Mouse (Mus musculus) lung, embryonic 16.5 days (tissue): ENCODE measurements at regions not wholly inside any gene's neighbourhood (a gene's known extent, or its start where the extent isn't known, plus 50 kb on each side); places are given as distances from the start of the nearest gene placed in this dataset.

Source experiments
- ATAC-seq: fragments of 200-750 bp; cut with Nextera tagmentation; 2 replicates; pipeline ENCODE4 v1.8.0; 2017; ENCODE audit warnings: low read depth, mild to moderate bottlenecking, moderate library complexity
- H3K27ac ChIP-seq: fragments of 300-500 bp; sonication (generic); 2 replicates; pipeline ENCODE4 v1.5.1; 2014; ENCODE audit warnings: mild to moderate bottlenecking, control low read depth, low read length
- H3K27me3 ChIP-seq: fragments of 300-500 bp; sonication (generic); 2 replicates; pipeline ENCODE4 v1.6.1; 2014; ENCODE audit warnings: low read depth, low read length, mixed read lengths; ENCODE audit not compliant: control insufficient read depth, insufficient read depth
- H3K36me3 ChIP-seq: fragments of 300-500 bp; sonication (generic); 2 replicates; pipeline ENCODE4 v1.6.1; 2014; ENCODE audit warnings: low read length; ENCODE audit not compliant: control insufficient read depth, insufficient read depth
- H3K4me1 ChIP-seq: fragments of 300-500 bp; sonication (generic); replicated peaks from 2 replicates; pipeline ENCODE4 v1.6.1; 2014; ENCODE audit warnings: low read length, mixed read lengths; ENCODE audit not compliant: control insufficient read depth, insufficient read depth
- H3K4me2 ChIP-seq: fragments of 300-500 bp; sonication (generic); 2 replicates; pipeline ENCODE4 v1.6.1; 2014; ENCODE audit warnings: low read depth, low read length, control low read depth
- H3K4me3 ChIP-seq: fragments of 300-500 bp; sonication (generic); 2 replicates; pipeline ENCODE4 v1.5.1; 2014; ENCODE audit warnings: mild to moderate bottlenecking, low read length, control low read depth
- H3K9ac ChIP-seq: fragments of 300-500 bp; sonication (generic); 2 replicates; pipeline ENCODE4 v1.6.1; 2014; ENCODE audit warnings: low read length, control low read depth
- H3K9me3 ChIP-seq: fragments of 300-500 bp; sonication (generic); 2 replicates; pipeline ENCODE4 v1.6.1; 2016; ENCODE audit warnings: low read length; ENCODE audit not compliant: control insufficient read depth
- WGBS: fragments of 180-500 bp; shearing (Covaris S2); extraction: QIAGEN DNeasy Blood & Tissue Kit; methylation state at CpG from one replicate; pipeline ENCODE4 v1.1.7; 2014; 5-methylcytosine and 5-hydroxymethylcytosine counted together

DNA sequence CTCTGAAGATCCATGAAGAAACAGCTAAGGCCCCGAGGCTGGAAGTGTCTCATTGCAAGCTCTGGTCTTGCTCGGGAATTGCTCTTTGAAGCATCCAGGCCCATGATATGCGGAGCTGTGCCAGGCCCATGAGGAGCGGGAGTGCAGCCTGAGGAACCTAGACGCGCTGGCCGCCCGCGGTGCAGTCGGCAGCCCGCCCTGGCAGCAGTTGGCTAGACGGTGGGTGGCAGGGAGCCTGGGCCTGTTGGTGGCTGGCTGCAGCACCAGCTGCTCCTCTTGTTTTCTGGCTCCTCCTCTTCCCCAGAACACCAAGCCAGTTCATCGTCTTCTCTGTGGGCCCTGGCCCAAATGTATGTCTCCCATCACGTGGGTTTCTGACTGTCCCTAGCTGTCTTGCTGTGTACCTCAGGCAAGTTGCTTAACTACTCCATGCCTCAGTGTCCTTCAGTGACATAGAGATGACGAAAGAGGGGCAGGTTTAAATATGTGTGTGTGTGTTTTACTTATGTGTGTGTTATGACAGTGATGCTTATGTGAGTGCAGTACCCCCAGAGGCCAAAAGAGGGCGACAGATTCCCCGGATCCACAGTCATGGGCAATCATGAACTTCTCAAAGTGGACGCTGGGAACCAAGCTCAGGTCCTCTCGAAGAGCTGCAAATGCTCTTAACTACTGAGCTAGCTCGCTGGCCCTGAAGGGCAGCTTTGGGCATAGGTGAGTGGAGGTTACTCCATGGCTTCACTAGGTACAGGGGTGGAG is 57.3 kb upstream of the Eln start:
- no peak overlapping the region for H3K4me3 ChIP-seq
- H3K9me3 ChIP-seq, result peaks cover 7% of the 10 kb centered on the region
- no peak overlapping the region for H3K4me2 ChIP-seq
- H3K27ac ChIP-seq, result no peak overlapping the region
- no peak overlapping the region for H3K9ac ChIP-seq
- 87% methylated on average over 20 of the region's 20 CpGs for WGBS
- no peaks in the 10 kb centered on the region for H3K27me3 ChIP-seq
- no peaks in the 10 kb centered on the region for H3K36me3 ChIP-seq
- H3K4me1 ChIP-seq, result no peaks in the 10 kb centered on the region
- ATAC-seq, result no peak

DNA sequence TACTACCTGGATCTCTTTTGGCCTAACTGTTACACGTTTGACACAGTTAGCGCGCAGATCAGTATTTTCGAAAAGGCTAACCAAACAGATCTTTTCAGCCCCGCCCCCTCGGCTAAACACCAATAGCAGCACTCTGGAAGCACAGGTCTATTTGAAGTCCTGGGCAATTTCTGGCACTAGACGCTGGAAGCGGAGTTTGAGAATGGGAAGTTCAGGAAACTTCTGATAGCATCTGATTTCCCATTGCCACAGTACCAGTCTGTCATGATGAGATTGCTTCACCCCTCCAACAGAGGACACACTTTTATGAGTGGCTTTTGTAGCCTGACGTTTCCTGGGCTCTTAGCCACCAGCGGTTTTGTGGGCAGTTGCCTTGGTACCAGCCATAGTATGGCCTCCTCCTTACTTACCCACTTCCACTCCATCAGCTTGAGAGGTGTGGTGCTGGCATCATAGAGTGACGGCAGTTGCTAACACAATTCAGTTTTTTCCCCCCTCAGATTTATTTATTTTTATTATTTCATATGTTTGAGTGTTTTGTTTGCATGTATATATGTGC is 55.1 kb upstream of the Eln start:
- Histone ChIP-seq H3K4me3 (no peak overlapping the region), H3K4me2 (no peak overlapping the region), H3K4me1 (peaks cover 4% of the 10 kb centered on the region), H3K36me3 (no peaks in the 10 kb centered on the region), H3K9me3 (peaks cover 7% of the 10 kb centered on the region), H3K27me3 (no peaks in the 10 kb centered on the region), H3K9ac (no peak overlapping the region), H3K27ac (no peak overlapping the region)
- ATAC-seq, result no peak
- 73% methylated on average over 11 of the region's 11 CpGs for WGBS

DNA sequence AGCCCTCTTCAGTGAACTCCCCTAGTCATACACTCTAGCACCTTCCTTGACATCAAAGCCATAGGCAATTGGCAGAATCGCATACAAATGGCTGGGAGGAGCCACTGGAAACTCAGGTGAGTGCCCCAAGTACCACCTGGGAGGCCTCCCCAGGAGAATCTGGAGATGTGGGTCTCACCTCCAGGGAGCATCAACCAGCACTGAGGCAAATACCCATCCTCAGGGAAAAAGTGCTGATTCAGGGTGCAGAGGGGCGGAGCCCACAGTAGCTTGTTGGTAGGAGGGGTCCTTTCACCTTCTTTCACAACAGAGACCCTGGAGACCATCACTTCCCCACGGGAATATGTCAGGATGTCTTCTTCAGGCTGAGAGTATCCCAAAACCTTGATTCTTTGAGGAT is 53.4 kb upstream of the Eln start:
- H3K4me1 ChIP-seq, result peaks cover 4% of the 10 kb centered on the region
- no peak overlapping the region for H3K4me2 ChIP-seq
- no peak for ATAC-seq
- no peaks in the 10 kb centered on the region for H3K36me3 ChIP-seq
- 81% methylated on average over 3 of the region's 3 CpGs for WGBS
- H3K4me3 ChIP-seq, result no peak overlapping the region
- H3K9ac ChIP-seq, result no peak overlapping the region
- H3K27me3 ChIP-seq, result no peaks in the 10 kb centered on the region
- peaks cover 7% of the 10 kb centered on the region for H3K9me3 ChIP-seq
- H3K27ac ChIP-seq, result no peak overlapping the region

DNA sequence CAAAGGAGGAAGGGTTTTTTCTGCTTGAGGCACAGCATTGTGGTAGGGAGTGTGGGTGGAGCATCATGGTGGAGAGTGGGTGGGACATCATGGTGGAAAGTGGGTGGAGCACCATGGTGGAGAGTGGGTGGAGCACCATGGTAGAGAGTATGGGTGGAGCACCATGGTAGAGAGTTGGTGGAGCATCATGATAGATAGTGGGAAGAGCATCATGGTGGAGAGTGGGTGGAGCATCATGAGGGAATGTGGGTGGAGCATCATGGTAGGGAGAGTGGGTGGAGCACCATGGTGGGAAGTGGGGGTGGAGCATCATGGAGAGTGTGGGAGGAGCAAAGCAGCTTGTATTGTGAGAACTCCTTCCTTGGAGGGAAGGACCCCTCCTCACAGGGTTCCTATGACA is 52.8 kb upstream of the Eln start:
- Histone ChIP-seq H3K27me3 (no peaks in the 10 kb centered on the region), H3K4me2 (no peak overlapping the region), H3K9me3 (peaks cover 5% of the 10 kb centered on the region), H3K9ac (no peak overlapping the region), H3K4me3 (no peak overlapping the region), H3K36me3 (no peaks in the 10 kb centered on the region), H3K4me1 (peaks cover 4% of the 10 kb centered on the region), H3K27ac (no peak overlapping the region)
- no peak for ATAC-seq

DNA sequence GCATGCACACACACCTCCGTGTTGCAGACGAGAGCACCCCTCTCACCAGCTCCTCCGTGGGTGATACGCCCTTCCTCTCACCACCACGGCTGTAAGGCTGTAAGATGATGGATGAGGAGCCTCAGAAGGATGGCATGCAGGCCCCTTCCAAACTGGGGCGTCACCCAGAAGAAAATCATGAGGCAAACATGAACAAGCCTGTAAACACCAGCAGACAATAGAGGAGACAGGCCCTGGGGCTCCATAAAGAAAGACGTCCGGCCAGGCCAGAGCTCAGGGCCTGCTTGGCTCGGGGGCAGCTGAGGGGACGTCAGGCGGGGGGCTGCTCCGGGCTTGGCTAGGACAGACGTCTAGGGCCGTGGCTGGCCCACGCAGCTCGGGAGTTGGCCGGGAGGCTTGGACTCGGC is 50.6 kb upstream of the Eln start:
- Histone ChIP-seq H3K27me3 (no peaks in the 10 kb centered on the region), H3K4me2 (no peak overlapping the region), H3K9me3 (no peaks in the 10 kb centered on the region), H3K4me3 (no peak overlapping the region), H3K36me3 (no peaks in the 10 kb centered on the region), H3K4me1 (peaks cover 4% of the 10 kb centered on the region), H3K9ac (peak overlapping the region; percentile 46), H3K27ac (peak overlapping the region; percentile 28)
- 23% methylated on average over 18 of the region's 18 CpGs for WGBS
- peak; percentile 85 for ATAC-seq
